Mouse (Mus musculus) cerebellum, adult 11 months (tissue): ENCODE data around the gene Gm20458.
A peak's percentile ranks its signal among the peaks of the same experiment; 100 is the strongest.

Experiments
- DNase-seq: peaks from one replicate; pipeline ENCODE4 v3.0.0; 2022

The Gm20458 gene

DNA sequence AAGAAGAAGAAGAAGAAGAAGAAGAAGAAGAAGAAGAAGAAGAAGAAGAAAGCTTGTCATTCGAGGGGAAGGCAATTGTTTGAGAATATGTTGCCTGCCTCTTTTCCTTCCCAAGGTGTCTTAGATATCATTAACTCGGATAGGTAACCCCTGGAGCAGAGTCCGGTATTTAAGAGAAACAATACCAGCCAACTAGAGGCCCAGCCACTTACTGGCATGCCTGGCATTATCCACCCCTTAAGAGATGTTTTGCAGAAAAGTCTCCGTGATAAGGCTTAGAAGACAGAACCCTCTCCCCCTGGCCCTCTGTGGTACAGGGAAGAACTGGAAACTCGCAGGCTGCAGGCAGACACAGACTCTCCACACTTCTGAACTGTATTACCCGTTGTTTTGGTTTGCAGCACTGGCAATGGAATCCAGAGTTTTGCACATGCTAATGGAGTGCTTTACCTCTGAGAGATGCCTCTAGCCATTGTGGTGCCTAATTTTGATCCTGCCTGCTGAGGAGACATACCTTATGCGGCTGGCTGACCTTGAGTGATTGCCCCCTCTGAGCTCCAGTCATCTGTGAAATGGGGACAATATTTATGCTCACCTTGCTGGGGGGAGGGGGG is 6.8 kb upstream of the Gm20458 start:
- DNase-seq = no peak

DNA sequence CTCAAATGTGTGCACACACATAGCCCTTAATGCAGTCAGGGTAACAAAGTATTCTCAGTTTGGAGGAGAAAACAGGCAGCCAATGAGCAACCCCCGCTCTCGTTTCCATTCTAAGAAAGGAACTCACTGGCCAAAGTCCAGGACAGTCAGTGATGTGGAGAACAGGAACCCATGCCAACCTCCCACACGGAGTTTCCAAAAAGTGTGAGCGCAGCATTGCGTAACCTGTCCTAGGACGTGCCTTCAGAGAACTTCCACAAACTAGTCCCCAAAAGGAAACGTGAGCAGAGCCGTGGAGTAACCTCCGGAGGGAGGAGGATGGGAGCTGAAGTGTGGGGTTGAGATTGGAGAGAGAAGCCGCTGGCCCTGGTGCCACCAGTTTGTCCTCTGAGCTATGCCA is 5.9 kb upstream of the Gm20458 start:
- no peak for DNase-seq

DNA sequence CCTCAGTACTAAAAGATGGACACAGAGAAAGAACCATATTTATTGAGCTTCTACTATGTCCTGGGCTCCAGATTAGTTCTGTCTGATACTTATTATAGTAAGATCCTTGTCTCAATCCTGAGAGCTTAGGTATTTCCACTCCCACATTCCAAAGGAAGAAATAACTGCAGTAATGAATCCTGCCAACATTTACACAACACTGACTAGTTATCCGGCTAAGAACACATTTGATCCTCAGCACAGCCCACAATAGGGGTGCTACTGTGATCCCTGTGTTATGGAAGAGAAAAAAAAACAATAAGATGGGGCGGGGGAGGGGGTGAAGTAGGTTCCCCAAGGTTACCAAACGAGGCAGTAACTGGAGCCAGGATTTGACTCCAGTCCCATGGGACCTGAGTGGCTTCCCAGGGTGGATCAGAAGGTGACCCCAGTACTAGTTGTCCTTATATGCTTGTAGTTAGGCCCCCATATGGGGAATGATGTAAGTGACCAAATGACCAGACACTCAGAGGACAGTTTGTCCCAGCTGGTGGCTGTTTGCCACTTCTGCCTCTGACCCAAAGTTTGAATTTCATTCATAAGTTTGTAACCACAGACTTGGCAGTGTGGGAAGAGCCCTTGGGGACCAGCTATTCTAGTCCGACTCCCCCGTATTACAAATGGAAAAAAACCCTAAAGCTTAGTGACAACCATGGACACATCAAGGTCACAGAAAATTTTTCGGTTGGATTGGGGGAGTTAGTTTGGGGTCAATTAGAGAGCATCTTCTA is 5.2 kb upstream of the Gm20458 start:
- no peak for DNase-seq

DNA sequence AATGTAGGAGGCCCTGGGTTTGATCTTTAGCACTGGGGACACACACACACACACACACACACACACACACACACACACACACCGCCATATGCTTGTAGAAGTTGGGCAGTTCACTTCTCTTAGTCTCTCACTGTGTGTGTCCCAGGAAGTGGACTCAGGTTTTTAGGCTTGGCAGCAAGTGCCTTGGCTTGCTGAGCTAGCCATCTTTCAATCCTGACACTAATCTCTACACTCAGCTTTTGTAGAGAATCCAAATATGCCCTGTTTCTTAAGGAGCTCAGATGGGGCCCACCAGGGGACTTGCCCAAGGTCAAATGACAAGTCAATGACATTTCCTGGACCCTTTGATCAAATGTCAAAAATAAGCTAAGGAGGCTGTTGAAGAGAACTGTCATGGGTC is 4.4 kb upstream of the Gm20458 start:
- DNase-seq = no peak

DNA sequence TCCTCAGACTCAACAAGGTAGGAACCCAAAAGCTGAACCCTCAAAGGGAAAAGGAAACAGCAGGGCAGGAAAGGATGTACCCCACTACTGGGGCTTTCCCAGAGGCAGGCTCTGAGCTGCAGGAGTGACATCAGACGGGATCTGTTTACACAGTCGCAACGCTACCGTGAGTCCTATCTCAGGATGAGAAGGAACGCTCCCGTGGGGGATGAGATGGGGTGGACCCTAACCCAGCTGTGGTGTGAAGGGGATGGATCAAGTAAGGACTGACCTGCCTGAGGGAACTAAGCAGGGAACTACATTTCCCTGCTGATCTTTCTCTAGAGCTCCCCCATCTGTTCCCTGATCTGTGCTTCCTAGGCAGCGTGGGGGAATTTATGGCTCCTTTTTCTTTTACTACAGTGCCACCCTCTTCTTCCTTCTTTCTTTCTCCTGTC is 3.9 kb upstream of the Gm20458 start, which contains the start of gene Sys1:
Gene Sys1 (plus strand): TSS at position 101 of the 437 bp plus-strand sequence.
- DNase-seq = no peak

DNA sequence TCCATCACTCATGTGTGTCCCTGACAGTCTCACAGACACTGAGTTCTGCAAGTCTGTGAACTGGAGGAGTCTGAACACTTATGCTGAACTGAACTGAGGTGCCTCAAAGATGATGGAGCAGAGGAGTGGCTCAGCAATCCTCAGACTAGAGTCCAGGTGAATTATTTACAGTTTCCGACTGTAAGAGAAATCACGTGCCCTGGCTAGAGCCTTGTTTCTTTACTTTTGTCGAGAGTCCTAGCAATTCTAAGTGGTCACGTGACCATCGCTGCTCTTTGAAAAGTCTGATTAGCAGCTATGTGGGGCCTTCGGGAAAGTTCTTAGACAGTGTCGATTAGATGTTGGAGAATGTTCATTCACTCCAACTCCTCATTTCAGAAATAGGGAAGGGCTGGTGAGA is 2.8 kb upstream of the Gm20458 start:
- no peak for DNase-seq

DNA sequence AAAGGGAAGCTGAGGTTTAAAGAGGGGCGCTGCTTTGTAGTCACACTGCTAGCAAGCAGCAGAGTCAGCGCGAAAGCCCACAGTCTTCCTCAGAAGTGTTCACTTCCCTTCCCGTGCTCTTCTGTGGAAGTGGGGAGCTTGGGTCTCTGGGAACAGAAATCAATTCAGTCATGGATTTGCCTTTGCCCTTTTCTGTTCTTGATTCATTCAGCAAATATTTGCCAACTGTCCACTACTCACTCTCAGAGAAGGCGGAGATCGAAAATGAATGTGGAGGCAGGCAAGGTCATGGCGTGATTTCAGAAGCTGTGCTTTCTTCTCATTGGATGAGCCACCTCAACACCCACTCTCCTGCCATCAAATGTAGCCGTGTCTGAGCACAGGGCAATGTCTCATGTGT is 2.2 kb upstream of the Gm20458 start:
- DNase-seq = no peak

DNA sequence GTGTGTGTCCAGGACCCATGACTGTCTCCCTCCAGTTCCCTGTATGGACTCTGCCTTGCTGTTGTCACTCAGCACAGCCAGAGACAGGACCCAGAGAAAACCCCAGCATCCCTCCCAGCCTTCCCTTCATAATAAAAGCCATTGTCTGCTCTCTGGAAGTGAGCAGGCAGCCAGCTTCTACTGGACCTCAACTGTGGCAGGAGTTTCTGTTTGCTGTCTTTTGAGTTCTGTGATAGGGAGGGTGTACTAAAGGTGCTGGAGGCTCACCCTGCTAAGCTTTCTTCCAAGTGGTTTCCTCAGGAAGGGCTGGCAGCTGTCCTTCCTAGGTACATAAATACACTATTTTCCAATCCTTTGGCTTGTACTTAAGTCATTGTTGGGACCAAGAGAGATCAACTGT is 4.4 kb downstream of the Gm20458 start:
- DNase-seq = no peak

DNA sequence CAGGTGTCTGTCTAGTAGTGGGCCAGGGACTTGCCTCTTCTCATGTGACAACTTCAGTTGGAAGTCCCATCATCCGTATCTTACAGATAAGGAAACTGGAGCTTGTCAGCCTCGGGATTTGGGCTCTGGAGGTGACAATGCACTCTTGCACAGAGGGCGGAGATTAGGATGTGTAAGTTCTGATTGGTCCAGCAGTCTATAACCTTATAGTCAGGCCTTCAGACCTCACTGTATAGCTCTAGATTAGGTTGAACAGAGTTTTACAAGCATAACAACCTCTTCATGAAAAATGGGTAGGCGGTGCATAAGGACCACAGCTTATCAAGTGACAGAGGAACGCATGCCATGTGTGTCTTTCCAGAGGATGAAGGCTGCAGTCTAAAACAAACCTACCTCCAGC is 6.0 kb downstream of the Gm20458 start:
- no peak for DNase-seq

DNA sequence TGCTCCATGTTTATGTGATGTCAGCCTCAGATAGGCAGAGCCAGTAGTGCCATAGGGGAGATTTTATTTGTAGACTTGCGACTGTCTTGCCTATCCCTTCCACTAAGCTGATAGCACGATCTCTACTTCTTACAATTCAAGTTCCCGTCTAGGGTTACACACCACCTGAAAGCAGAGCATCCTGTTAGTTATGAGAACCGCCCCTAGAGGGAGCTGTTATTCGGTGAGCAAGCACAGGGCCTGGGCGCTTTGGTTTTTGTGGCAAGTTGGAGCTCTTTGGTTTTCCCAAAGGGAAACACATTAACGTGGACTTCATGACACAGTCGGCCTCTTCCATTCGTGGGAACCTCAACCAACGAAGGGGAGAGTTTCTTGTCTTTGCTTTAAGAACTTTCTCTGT is 9.5 kb downstream of the Gm20458 start:
- DNase-seq = no peak

DNA sequence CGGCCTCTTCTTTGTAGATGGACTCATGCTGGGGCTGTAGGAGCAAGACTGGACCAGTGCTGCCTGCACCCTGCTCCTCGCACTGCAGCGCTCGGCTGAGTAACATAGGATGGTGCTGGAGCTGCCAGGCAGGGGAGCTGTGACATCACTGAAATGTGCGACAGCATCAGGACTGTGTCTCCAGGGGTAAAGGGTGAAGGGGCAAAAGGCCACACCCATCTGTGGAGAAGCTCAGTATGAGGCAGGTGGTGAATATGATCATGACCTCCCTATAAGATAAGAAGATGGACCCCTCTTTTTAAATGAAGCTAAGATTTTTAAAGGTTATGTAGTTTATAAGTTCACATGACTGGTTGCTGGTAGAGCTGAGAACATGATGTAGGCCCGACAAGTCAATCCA is 12.9 kb downstream of the Gm20458 start, which contains the start of gene Trp53tg5:
Gene Trp53tg5 (minus strand): TSS at position 101 of the 400 bp plus-strand sequence.
- no peak for DNase-seq

DNA sequence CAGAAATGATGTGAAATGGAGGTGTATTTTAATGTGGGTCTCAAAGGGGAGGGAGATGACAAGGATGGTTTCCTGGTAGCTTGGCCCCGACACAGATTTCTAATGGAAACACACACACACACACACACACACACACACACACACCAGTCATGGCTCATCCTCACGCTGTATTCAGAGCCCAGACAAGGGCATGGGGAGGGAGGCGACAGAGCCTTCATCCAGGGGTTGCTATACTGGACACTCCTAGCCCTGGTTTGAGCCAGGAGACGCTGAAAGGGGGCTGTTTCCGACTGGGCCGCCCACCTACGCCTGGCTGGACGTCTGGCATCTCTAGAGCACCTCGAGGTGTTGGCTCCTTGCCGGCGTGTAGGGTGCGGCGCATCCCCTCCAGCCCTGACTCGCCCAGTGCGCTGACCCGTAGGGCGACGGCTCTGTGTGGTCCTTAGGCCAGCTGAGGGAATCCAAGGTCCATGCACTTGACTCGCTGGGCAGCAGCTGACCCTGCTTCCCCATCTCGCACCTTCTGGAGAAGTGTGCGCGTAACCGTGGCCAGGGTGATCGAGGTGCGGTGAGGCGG is 25.0 kb downstream of the Gm20458 start, which contains the start of gene Dbndd2:
Gene Dbndd2 (plus strand): TSS at position 426 of the 577 bp plus-strand sequence.
- DNase-seq = no peak

DNA sequence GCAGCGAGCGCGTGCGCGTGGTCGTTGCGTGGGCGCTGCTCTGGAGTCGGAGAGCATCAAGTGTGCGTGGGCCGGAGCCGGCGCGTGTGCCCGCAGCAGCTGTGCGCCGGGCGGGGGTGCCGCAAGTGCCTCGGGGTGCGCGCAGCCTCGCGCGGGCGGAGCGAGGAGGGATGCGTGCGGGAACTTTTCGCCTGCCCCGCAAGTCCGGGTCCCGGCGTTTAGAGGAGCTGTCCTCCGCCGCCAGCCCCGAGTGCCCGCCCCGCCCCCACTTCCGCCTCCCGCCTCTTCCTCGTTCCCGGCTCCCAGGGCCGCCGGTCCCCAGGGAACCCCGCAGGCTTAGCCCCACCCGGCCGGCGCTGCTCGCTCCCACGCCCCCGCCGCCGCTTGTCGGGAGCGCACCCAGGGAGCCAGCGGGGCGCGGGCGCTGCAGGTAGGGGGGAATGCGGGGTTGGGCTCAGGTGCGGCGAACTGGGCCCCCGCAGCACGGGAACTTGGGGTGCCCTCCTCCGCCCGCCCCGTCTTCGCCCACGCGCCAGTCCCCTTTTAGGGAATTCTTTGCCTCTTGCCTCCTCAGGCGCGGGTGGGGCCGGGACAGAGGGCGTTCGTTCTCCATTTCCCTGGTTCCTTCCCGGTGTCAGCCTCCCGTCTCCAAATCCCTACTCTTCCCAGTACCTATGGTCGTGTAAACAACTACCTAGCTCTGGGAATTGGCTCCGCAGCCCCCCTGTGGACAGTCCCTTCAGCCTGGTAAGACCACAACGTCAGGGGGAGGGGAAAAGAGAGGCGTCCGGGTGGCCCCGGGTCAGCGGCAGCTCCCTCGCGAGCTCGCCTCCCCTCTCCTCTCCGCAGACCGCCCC is 25.7 kb downstream of the Gm20458 start:
- DNase-seq = peak; percentile 74

DNA sequence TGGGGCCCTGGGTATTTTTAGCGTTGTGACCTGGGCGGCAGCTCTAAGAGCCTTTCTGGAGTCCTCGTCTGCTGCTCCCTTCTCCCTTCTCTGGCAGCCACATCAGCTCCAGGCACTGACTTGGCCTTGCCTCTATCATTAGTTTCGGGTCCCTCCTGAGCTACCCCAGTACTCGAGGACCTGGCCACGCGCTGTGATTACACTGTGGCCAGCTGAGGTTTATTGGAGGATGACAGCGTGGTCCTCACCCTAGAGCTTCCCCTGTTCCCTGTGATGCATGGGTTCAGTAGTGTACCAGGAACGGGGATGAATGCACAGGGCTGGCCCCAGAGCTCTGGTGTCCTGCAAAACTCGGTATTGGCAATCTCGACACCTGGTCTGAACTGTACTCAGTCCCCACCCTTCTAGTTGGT is 26.4 kb downstream of the Gm20458 start:
- DNase-seq = no peak

DNA sequence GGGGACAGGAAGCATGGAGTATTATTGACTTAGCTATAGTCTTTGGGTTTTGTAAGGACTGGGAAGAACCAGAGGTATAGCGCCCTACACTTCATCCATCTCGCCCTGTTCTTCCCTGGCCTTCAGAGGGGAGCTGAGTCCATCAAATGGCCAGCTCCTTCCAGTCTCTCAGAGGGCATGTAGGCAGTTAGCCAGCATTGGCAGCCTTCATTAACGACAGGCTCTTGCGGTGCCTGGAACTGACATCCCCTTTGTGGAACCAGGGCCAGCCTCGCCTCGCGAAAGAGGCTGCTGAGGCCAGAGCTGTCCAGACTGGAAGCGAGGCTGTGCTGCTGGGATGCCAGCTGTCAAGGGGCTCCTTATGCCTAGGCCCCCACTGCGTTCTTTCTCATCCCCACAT is 27.0 kb downstream of the Gm20458 start:
- peak; percentile 73 for DNase-seq

DNA sequence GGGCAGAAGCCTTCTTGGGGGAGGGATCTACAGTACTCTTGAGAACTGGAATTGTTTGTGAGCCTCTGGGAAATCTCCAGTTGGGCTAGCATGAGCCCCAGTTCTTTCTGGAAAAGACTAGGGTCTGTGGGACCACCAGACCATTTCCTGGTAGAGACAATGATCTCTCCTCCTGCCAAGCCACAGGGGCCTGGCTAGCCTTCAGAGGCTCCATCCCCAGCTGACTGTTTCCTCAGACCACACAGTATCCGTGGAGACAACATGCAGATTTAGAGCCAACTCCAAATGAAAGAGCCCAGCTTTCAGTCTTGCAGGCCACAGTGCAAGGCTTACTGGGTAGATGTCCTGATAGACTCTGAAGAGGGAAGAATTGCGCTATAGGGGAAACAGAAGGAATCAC is 33.4 kb downstream of the Gm20458 start:
- DNase-seq = no peak

DNA sequence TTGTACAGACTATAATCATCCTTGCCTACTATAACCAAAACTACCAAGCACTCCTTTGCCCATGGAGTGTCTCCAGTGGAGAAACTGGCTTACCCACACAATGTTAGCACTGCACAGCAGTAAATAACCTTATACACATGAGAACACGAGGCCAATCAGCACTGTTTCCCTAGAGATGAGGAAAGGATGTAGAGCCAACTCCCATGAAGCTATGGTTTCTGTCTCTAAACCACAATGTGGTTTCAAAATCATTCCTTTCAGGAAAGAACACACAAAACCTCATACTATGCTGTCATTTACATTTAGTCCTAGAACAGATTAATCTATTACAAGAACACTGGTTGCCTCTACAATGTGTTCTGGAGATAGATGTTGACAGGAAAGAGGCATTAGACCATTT is 35.6 kb downstream of the Gm20458 start:
- DNase-seq = no peak

DNA sequence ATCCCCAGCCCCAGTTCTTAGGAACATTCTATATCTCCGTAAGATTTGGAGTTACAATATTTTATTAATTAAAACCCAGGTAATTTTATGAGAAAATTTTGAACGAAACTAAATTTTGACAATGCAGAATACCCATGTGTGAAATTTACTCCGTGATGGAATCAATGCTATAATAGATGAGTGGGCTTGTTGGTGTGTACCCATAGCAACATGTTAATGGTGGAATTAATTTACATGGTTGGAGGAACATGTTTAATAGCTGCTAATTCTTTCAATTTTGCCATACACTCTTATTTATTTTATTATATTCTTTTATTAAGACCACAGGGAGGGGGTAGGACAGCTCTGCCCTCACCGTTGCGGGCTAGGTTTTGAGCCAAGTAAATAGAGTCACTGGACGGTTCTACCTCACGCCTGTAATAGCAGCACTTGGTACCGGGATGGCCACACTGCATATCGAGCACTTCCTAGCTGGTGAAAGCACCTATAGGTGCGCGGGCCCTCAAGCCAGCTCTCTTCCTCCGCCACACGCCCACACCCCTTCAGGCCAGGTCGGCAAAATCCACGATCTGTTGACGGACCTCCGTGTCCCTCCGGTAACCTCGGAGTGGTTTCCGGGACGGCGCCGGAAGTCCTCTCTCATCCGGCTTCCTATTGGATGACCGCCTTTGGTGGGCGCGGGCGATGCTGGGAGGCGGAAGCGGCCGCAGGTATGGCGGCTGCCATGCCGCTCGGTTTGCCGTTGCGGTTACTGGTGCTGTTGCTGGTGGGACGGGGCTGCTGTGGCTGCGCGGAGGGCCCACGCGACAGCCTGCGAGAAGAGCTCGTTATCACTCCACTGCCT is 36.3 kb downstream of the Gm20458 start, which contains the start of gene Pigt:
Gene Pigt (plus strand): TSS at position 674 of the 844 bp plus-strand sequence.
- peak; percentile 83 for DNase-seq

DNA sequence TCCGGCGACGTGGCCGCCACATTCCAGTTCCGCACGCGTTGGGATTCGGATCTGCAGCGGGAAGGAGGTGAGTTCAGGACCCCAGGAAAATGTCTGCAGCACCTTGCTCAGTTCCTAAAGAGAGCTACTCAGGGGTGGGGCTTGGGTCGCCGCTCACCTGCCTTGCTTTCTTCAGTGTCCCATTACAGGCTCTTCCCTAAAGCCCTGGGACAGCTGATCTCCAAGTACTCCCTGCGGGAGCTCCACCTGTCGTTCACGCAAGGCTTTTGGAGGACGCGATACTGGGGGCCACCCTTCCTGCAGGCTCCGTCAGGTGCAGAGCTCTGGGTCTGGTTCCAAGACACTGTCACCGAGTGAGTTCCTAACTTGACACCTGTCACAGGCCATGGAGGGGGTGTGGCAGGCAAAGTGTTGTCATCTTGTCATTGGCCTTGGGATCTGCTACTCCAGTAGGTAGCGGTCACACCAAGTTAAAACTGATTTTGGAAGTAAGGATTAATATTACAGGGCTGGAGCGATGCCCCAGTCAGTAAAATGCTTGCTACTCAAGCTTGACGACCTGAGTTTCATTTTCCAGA is 37.0 kb downstream of the Gm20458 start:
- no peak for DNase-seq

DNA sequence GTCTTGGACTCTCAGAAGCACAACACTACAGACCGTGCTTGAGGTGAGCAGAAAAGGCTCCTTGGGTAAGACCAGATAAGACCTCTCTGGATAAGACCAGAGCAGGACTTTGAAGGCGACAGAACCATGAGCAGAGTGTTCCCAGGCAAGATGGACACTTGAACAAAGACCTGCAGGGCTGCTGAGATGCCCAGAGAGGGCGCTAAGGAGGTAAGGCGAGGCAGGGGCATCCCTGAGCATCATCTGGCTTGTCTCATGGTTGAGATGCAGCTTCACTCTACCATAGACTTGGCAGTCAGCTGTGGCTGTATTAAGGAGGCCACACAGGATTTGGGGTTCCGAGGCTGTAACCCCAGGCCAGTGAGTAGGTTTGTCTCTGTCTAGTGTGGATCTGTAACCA is 38.5 kb downstream of the Gm20458 start:
- DNase-seq = no peak

DNA sequence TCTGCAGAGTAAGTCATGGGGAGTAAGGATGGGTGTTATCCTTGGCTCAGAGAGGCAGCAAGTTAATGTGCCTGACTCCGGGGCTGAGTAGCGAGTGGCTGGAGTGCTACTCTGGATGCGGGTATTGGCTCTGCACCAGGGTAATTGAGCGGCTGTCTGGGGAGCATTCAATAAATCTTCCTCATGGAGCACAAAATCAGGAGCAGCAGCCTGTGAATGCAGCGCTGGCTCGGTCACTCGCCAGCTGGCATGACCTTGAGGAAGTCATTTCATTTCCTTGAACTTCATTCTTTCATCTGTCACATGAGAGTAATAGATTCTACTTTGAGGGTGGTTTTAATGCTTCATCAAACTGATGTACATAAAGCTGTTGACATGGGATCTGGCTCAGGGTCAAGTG is 39.7 kb downstream of the Gm20458 start:
- DNase-seq = no peak

DNA sequence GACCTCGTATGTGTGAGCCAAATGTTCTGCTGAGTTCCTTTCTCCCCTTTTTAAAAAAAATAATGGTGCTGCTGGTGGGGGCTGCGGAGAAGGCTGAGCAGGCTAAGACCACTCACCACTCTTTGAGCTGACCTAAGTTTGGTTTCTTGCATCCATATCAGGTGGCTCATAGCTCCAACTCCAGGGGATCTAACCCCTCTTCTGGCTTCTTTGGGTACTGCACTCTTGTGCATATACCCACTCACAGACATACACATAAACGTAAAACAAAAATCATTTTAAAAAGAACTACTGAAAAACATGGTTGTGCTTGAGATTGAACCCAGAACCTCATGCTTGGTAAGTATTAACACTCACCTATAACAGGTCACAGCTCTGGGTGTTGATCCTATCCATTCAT is 44.2 kb downstream of the Gm20458 start:
- no peak for DNase-seq
